Mouse (Mus musculus) gastrocnemius, adult 2 months (tissue): ENCODE results near the gene Hmgxb4. TPM values are rescaled to one million over a fixed set of nuclear protein-coding genes. Genes with fewer than 3 reads are reported as not detected.

ENCODE experiments used
- DNase-seq: peaks from one replicate; pipeline ENCODE4 v3.0.0; 2022
- H3K27ac ChIP-seq: fragments of 200-600 bp; 2 replicates; pipeline ENCODE4 v1.8.1; 2022; ENCODE audit warnings: mild to moderate bottlenecking
- H3K4me3 ChIP-seq: fragments of 200-600 bp; 2 replicates; pipeline ENCODE4 v1.8.1; 2022; ENCODE audit warnings: mild to moderate bottlenecking, moderate library complexity
- CTCF ChIP-seq: fragments of 200-600 bp; IDR thresholded peaks from 2 replicates; pipeline ENCODE4 v1.8.1; 2022; ENCODE audit warnings: antibody characterized with exemption, mild to moderate bottlenecking, moderate library complexity
- intact Hi-C: fragments of 180-260 bp; cut with DNase I; formaldehyde crosslinking; loops from one replicate; pipeline ENCODE4 v1.15.1; 2025
- total RNA-seq, 2 experiments: library from RNA; stranded (reverse); gene quantifications; 2 replicates each; pipeline ENCODE4 v1.2.3; 2021

Gene Hmgxb4
- total RNA-seq, 2 experiments from 2014 or later, result 8.3 to 9.9 TPM

DNA sequence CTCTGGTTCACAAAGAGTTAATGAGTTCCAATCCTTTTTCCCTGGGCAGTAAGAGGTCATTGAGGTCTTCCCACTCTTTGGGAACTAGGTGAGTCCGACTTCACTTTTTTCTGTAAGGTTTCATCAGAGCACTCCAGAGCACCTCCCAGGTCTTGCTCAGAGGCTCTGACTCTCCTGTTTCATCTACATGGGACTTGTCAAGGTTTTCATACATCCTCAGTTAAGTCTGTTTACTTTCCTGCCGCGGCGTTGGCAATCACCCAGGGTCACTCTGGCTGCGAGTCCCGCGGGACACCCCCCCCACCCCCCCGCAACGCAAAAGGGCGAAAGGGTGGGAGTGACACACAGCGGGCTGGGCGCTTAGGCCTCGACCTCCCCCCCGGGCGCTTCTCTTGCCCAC is 3.1 kb upstream of the Hmgxb4 start:
- intact Hi-C loops, result no loop called here
- TF ChIP-seq CTCF, result no peak
- Histone ChIP-seq H3K27ac (no peak overlapping the region), H3K4me3 (peak overlapping the region; percentile 11; the same call in 1 of the 2 replicates)
- no peak for DNase-seq

DNA sequence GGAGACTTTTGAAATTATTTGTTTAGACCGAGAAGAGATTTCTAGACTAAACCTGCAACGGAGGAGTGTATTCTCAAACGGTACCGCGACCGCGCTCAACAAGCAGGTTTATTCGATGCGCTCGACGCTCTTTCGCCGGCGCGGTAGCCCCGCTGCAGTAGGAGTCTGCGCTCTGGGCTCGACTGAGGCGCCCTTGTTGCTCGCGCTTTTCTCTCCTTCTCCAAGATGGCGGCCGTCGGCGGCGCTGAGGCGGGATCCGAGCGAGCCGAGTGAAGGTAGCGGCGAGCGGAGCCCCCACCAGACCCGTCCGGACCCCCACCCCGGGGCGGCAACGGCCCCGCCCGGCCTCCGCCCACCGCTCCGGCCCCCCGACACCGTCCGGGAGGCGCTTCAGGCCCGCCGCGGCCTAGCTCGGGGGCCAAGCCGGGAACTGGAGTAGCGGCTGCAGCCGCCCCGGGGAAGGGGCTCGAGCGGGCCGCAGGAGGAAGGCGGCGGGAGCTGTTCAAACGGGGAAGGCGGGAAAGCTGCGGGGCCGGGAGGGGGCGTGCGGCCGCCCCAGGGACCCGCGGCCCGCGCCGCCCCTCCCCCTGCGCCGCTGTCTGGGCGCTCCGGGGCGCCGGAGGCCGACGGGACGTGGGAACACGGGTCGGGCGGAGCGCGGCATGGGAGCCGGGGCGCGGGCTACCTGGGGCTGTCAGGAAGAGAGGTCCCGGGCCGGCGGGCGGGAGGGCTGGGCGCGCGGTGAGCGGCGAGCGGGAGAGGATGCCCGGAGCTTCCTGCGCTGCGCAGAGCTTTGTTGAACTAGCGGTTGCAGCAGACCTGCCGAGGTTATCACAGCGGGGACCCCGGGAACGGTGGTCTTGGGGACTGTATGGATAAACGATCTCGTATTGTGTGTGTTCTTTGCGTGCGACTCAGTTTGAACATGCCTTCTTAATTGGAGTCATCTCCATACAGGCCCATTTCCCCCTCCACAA is 607 bp downstream of the Hmgxb4 start:
- Histone ChIP-seq H3K27ac (peak overlapping the region; percentile 99), H3K4me3 (peak overlapping the region; percentile 96)
- TF ChIP-seq CTCF, result peak; percentile 31
- peak; percentile 92 for DNase-seq
- intact Hi-C loops, result loop anchor here (2.0 kb wide), 1 partner anchor 115 kb away; the partner anchor contains the start of gene Mcm5

DNA sequence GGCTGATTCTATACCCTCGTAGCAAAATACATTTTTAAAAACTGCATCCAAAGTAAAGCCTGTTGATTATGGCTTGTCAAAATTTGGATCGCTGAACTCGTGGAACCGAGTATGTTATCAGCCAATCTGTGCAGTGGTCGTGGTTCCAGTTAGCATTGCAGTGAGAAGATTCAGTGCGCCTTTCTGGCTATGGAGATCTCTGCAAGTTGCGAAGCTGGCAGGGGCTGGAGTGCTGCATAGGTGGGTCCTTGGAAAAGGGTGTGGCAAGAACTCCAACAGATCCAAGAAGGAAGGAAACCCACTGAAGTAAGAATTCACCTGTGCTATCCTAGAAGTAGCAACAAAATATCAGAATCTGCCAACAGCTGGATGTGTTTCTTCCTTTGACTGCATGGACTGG is 1.4 kb downstream of the Hmgxb4 start:
- peak overlapping the region; percentile 99 for H3K27ac ChIP-seq
- peak overlapping the region; percentile 96 for H3K4me3 ChIP-seq
- TF ChIP-seq CTCF, result no peak
- no peak for DNase-seq
- intact Hi-C loops, result loop anchor here (2.0 kb wide), 1 partner anchor 114 kb away; the partner anchor contains the start of gene Mcm5

- Histone ChIP-seq H3K27ac (no peak overlapping the region), H3K4me3 (no peak overlapping the region)
- intact Hi-C loops, result no loop called here
- DNase-seq, result no peak
- no peak for TF ChIP-seq CTCF
These were observed 7.3 kb downstream of the Hmgxb4 start for GRCm38 (mm10) chr8:75000431-75000830.

DNA sequence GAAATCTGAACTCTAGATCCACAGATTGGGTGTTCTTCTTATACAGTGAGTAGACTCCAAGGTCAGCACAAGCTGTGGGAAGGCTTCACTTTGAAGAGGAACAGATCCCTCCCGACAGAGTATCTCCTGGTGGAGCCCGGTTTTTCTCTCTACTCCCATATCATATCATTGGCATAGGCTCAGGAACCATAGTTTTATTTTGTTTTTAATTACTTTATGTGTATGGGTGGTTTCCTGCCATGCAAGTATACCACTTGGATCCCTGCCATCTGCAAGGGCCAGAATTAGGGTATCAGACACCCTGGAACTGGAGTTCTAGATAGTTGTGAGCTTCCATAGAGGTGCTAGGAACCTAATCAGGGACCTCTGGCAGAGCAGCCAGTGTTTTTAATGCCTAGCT is 15.7 kb downstream of the Hmgxb4 start:
- TF ChIP-seq CTCF, result no peak
- intact Hi-C loops, result no loop called here
- no peak for DNase-seq

DNA sequence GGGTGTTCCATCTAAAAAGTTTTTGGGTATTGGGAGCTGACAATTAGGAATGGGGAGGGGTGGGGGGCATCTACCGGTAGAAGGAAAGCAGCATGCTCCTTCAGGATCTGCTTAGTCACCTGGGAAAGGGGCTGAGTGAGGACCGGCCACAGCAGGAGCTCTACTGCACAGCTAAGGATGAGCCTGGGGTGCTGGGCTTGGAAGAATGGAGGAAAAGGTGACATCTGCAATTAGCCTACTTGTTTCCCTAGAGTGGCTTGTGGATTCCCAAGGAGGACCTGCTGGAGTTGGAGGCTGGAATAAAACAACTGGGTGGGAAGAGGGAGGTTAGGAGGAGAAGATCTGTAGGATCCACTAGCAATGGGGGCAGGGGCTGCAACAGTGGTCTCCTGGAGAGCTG is 20.4 kb downstream of the Hmgxb4 start:
- TF ChIP-seq CTCF, result no peak
- Histone ChIP-seq H3K27ac (0 out of 2 replicates have a peak overlapping the region, but pooled peaks have one; percentile 31), H3K4me3 (no peak overlapping the region)
- intact Hi-C loops, result no loop called here
- no peak for DNase-seq

More for the DNA sequence above, 15.7 kb downstream of the Hmgxb4 start:
- Histone ChIP-seq H3K4me3 (no peak overlapping the region), H3K27ac (no peak overlapping the region)

DNA sequence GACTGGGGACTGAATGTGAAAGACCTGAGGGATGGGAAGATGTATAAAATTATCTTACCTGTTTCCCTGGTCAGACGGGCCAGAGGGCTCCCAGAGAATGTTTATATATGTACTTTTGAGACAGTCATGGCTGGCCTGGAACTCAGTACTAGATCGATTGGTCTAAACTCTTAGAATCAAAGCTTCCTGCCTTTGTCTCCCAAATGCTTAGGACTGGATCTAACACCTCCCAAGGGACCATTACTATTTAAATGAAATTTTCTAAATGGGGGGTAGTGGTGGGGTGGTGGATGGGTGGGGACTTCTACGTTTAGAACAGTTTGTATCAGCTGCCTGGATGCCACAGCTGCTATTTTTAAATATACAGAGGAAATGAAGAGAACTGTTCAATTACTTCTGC is 20.8 kb downstream of the Hmgxb4 start:
- 0 out of 2 replicates have a peak overlapping the region, but pooled peaks have one; percentile 31 for H3K27ac ChIP-seq
- intact Hi-C loops, result no loop called here
- H3K4me3 ChIP-seq, result no peak overlapping the region
- TF ChIP-seq CTCF, result no peak
- no peak for DNase-seq

DNA sequence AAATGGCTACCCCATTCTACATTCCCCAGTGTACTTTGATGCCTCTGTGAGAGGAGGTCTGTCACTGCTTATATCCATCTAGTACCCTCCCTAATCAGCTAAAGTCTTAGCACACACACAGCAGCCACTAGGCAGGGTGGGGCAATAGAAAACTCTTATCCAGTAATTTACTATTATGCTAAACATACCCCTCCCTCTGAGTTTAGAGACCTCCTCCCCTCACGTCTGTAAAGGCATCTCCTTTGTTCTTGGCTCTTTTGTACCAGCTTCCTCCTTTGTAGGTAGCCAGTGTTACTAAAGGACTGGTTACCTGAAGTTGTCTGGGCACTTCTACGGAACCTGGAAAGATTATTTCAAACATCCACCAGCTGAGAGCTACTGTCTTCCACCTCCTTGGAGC is 22.8 kb downstream of the Hmgxb4 start:
- no peak overlapping the region for H3K27ac ChIP-seq
- intact Hi-C loops, result no loop called here
- no peak for TF ChIP-seq CTCF
- DNase-seq, result no peak
- H3K4me3 ChIP-seq, result no peak overlapping the region

GRCm38 (mm10) chr8:75016422-75016821 is 23.3 kb downstream of the Hmgxb4 start:
- Histone ChIP-seq H3K4me3 (no peak overlapping the region), H3K27ac (no peak overlapping the region)
- no peak for DNase-seq
- no peak for TF ChIP-seq CTCF
- intact Hi-C loops, result no loop called here

DNA sequence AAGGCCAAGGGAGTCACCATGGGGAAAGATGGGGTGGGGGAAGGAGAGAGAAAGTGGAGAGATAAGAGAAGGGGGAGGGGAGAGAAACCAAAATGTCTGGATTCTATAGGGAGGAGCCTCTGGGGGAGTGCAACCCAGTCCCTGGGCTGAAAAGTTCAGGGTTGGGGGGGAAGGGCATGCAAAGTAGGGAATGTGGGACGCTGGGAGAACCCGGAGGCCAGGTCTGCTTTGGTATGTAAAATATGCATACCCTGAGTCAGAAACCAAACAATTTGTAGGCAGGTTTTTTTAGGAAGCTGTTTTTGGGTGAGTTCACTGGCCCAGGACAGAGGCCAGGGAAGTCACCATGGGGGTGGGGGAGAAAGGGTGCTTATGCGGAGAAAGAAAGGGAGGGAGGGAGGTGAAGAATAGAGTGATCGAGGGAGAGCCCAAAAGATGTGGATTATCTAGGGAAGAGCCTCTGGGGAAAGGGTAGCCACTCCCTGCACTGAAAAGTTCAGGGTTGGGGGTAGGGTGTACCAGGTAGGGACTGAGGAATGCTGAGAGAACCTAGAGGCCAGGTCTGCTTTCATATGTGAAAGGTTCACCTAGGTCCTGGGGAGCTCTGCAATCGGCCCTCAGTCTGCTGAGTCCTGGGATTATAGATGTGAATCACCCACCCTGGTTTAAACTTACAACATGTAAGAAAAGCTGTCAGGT is 25.3 kb downstream of the Hmgxb4 start:
- DNase-seq, result no peak
- no peak overlapping the region for H3K27ac ChIP-seq
- no peak overlapping the region for H3K4me3 ChIP-seq
- TF ChIP-seq CTCF, result no peak
- intact Hi-C loops, result no loop called here

DNA sequence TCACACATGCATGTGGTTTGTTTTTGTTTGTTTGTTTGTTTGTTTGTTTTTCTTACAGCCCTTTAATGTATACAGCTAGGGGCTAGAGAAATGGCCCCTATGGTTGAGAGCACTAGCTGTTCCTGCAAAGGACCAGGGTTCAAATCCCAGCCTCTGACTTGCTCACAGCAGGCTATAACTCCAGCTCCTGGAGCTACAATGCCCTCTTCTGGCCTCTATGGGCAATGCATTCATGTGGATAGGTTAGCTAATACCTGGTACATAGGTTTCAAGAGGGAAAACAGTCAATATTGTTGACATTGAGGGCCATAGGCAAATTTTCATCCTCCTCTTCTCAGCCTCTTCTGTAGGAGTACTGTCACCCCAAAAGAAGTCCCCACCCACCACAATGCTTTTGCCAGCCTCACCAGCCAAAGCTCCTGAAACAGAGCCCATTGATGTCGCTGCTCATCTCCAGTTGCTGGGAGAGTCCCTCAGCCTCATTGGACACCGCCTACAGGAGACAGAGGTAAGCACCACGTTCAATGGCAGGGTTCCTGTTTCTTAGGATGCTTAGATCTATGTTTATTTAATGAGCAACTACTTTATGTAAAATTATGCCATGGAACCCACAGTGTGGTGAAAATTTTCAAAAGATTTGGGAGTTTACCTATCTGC is 30.6 kb downstream of the Hmgxb4 start:
- intact Hi-C loops, result no loop called here
- Histone ChIP-seq H3K27ac (no peak overlapping the region), H3K4me3 (no peak overlapping the region)
- peak; percentile 47 for TF ChIP-seq CTCF
- no peak for DNase-seq

DNA sequence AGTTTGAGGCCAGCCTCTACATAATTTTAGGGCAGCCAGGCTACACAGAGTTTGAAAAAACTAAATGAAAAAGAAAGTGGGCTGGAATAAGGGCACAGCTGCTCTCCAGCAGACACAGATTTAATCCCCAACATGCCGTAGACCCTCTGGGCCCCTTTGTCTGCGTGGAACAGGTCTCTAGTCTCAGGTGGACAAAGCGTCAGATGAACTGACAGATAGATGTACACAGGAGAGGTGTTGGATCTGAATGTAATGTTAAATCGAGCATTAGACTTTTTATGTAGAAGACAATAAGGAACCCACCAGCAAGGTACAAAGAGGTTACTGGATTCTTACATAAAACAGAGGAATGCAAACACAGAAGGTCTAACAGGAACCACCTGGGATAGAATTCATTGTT is 32.7 kb downstream of the Hmgxb4 start:
- Histone ChIP-seq H3K4me3 (no peak overlapping the region), H3K27ac (no peak overlapping the region)
- no peak for DNase-seq
- TF ChIP-seq CTCF, result no peak
- intact Hi-C loops, result no loop called here
